Mouse (Mus musculus) mesoderm, embryonic 11.5 days (tissue): ENCODE measurements around the gene Msi2.
A peak's percentile ranks its signal among the peaks of the same experiment; 100 is the strongest.

Experiments used
- DNase-seq: peaks from one replicate; pipeline ENCODE4 v3.0.0-alpha.2; 2012; ENCODE audit warnings: low read depth, low spot score

Msi2 gene

GRCm38 (mm10) chr11:88404816-88405613 lies 313.3 kb downstream of the Msi2 start:
- DNase-seq, result no peak

GRCm38 (mm10) chr11:88404247-88404677 lies 314.1 kb downstream of the Msi2 start:
- DNase-seq, result no peak

GRCm38 (mm10) chr11:88402290-88402689 lies 316.0 kb downstream of the Msi2 start:
- DNase-seq, result no peak

GRCm38 (mm10) chr11:88401333-88401732 lies 317.0 kb downstream of the Msi2 start:
- DNase-seq, result no peak

GRCm38 (mm10) chr11:88400926-88401325 lies 317.4 kb downstream of the Msi2 start:
- no peak for DNase-seq

- no peak for DNase-seq
Observed at GRCm38 (mm10) chr11:88400235-88400634, 318.1 kb downstream of the Msi2 start.

- DNase-seq, result no peak
Observed at GRCm38 (mm10) chr11:88399431-88399830, 318.9 kb downstream of the Msi2 start.

- no peak for DNase-seq
Observed at GRCm38 (mm10) chr11:88399028-88399427, 319.3 kb downstream of the Msi2 start.

GRCm38 (mm10) chr11:88395076-88395990 lies 323.0 kb downstream of the Msi2 start:
- peak; percentile 60 for DNase-seq

- DNase-seq, result no peak
Observed at GRCm38 (mm10) chr11:88394341-88395075, 323.8 kb downstream of the Msi2 start.

- DNase-seq, result no peak
Observed at GRCm38 (mm10) chr11:88392715-88393114, 325.6 kb downstream of the Msi2 start.

- DNase-seq, result no peak
Observed at GRCm38 (mm10) chr11:88391181-88391814, 327.0 kb downstream of the Msi2 start.

- DNase-seq, result no peak
Observed at GRCm38 (mm10) chr11:88389530-88389929, 328.8 kb downstream of the Msi2 start.

GRCm38 (mm10) chr11:88386916-88387315 lies 331.4 kb downstream of the Msi2 start:
- DNase-seq, result no peak

- DNase-seq, result no peak
Observed at GRCm38 (mm10) chr11:88382449-88382848, 335.9 kb downstream of the Msi2 start.

- DNase-seq, result no peak
Observed at GRCm38 (mm10) chr11:88381145-88381909, 337.0 kb downstream of the Msi2 start.

GRCm38 (mm10) chr11:88379635-88380034 lies 338.7 kb downstream of the Msi2 start:
- no peak for DNase-seq

GRCm38 (mm10) chr11:88378686-88379339 lies 339.5 kb downstream of the Msi2 start:
- DNase-seq, result no peak

GRCm38 (mm10) chr11:88372589-88372988 lies 345.7 kb downstream of the Msi2 start:
- no peak for DNase-seq

- DNase-seq, result no peak
Observed at GRCm38 (mm10) chr11:88369898-88370297, 348.4 kb downstream of the Msi2 start.
